Mouse (Mus musculus): ENCODE measurements around the gene Aste1.

Gene Aste1

DNA sequence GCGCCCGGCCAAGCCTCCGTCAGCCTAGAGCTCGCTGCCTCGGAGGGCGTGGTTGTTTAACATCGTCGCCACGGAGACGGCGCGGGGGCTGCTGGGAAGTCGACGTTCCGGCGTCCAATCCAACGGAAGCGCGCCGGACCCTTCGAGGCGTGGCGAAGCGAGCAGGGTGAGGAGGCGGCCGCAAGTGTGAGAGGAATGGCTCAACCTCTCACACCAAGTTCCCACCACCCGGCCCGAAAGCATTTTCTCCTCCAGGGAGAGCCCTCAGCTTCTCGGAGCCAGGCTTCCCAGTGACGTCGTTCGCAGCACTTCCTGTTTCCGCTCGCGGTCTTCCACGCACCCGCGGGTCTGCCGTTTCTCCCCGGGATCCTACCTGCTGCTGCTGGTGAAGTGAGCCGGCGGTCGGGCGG is at the start of gene Aste1, which contains the start of gene Nek11:
Aste1 (plus strand) TSS at position 175 of the 410 bp plus-strand sequence.
Nek11 (minus strand) TSS at position 307 of the 410 bp plus-strand sequence.
- DNase-seq (ENCODE audit: low spot score), result peak; percentile 93

DNA sequence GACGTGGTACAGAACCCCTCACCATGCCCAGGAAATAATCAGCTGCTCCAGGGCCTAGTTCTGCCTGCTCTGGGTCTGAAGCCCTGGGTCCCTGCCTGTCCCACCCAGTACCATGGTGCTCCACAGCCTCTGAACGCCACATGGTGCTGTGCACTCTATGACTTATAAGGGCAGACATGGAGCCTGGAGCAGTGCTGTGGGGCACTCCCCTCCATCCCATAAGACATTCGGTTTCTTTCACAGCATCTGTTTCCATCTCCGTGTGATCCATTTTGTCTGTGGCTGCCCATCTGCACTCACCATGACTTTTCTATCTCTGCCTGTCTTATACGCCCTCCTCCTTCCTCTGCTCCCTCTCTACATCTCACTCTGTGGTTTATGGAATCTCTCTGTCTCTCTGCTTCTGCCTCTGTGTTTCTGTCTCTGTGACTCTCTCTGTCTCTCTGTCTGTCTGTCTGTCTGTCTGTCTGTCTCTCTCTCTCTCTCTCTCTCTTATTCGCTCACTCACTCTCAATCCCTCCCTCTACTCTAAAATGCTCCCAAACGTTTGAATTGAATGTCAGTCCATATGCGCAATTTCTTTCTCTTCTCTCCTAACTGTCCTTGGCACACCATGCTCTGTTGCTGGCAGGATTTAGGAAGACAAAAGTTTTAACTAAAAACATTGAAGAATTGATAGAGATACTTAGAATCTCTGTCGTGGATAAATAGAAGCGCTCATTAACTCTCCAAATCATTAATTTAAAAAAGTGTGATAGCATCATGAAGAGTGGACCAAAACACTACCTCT is 46.8 kb upstream of the Aste1 start:
- no peak for DNase-seq (ENCODE audit: low spot score)

DNA sequence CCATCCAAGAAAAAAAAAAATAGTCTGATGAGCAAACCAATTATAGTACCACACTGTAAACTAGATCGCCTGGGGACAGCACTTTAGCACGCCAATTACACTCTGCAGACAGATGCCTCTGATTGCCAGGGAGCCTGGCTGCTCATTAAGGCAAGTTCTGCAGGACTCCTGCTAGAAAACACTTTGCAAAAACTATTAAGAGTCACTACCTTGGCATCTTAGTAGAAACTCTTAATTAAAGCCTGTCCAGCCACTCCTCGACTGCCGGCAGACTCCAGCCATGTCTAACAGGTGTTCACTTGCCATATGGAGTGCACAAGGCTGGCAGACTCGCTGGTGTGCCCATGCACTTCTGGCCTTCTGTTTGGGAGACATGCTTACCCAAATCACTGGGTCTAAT is 46.2 kb upstream of the Aste1 start:
- DNase-seq (ENCODE audit: low spot score), result no peak

DNA sequence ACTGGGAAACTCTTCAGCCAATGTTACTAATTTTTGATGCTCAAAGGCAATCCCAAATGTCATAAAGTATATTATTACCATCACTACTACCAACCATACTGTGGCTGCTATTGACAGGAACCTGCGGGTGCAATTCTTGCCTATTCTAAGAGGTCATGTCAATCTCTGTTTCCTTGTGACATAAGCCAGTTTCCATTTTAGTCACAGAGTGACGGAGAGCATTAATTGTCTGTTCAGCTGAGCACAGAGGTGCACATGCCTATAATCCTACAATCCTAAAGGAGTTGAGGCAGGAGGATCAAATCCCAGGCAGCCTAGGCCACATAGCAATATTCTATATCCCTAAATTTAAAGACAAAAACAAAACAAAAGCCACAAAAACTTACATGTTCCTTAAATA is 33.0 kb upstream of the Aste1 start:
- no peak for DNase-seq (ENCODE audit: low spot score)

DNA sequence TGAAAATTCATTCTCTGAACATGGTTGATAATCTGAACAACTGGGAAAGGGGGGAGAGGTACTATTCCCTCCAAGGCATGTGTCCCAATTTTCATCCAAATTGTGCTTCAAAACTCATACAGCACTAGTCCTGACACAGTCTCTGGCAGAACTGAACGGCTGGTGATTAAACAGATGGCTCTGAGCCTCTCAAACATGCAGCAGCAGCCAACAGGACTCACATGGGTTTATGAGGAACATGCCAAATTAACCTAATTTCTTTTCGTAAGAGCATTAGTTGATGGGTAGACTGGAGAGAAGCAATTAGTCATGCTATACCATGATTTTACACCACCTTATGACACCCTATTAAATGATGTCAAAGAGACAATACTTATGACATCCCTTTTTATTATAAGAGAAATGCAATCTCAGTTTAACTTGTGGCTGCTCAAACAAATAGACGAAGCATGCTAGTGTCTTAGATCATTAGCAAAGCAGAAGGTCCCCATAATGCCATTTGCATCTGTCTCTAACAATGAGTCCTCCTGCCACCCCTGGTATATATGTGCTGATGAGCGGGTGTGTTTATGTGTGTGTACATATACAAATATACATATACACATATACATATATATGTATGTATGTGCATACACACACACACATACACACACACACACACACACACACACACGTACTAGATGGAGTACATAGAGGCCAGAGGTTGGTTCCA is 31.5 kb upstream of the Aste1 start:
- DNase-seq (ENCODE audit: low spot score), result no peak

DNA sequence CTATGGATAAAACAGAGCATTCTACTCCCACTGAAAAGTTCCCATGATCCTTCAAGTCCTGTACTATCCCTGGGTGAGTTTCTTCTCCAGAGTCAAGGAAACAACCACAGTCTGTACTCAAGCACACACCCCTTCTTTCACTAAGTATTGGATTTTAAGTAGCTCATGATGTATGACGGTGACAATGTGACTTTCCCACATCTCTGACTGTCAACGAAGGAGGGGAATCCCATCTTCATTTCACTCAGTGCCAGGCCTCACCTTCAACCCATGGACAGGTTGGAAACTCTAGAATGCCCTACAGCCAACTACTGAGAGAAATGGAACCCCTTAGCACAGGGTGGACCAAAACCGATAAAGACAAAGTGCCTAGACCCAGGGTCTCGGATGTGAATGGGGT is 29.0 kb upstream of the Aste1 start:
- no peak for DNase-seq (ENCODE audit: low spot score)

DNA sequence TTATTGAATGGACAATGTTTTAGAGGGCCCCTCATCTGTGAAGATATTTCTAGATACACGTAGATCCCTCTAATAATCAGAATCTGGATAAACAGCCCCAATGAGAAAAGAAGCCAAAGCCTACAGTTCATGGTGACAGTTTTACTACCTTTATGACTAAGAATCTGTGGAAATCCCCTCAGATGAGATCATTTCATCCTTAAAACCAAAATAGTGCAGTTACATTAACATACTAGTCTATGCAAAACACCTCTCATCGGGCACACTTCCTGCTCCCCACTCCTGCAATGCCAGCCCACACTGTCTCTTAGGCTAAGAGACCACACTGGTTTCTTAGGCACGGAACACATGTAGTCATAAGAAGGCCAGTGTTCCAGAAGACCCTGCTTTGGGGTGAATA is 26.6 kb upstream of the Aste1 start:
- DNase-seq (ENCODE audit: low spot score), result no peak

DNA sequence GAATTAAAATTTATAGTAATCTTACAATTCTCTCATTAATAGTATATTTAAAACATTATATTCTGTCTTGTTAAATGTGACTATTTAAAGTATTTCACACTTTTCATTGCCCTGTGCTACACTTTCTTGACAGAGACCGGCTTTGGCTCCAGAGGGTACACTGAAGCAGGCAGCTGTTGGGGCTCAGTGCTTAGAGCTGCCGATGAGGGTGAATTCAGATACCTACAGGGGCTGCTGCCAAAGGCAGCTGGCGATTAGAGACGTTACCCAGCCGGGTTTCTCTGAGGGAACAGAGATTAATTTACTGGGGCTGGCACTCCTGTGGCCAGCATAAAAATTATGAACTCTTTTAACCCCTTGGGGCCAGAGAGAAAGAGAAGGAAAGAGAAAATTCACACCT is 20.8 kb upstream of the Aste1 start:
- DNase-seq (ENCODE audit: low spot score), result no peak

DNA sequence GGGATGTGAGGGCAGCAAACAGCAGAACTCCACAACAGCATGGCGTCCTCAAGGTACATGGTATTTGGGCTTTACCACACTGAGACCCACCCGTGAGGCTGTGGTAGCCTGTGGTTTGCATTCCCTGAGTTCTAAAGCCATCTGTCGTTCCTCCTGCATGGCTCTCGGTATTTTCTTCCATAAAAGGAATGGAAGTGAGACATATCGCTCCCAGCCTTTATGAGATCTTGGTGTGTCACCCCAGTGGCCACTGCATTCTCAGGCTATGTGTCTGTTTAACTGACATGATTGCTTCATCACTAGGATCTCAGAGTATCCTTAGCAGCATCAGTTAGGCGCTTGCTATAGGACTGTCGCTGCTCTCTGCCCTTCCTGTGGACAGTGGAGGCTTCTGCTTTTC is 18.8 kb upstream of the Aste1 start:
- no peak for DNase-seq (ENCODE audit: low spot score)

DNA sequence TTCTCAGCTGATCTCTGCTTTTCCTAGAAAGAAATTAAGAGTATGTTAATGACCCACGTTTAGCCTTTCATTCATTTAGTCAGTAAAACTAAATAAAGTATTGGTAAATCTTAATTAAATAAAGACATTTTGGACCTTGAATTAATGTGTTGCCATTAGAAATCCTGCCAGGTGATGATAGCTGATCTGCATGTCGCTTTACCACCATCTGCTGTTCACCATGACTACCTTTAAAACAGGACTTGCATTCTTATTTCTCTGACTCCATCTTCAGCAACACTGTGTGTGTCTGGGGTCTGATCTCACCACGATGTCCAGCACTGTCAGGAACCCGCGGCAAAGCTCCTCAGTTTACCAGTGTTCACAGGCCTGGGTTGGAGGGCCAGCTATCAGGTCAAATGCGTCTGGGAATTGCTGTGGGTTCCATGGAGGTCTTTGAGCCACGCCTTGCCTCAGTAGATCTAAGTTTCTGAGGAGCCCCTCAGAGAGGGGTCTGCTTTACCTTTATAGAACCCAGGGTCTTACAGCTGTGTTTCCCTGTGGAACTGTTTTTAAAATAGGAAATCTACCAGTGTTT is 18.1 kb upstream of the Aste1 start:
- no peak for DNase-seq (ENCODE audit: low spot score)

DNA sequence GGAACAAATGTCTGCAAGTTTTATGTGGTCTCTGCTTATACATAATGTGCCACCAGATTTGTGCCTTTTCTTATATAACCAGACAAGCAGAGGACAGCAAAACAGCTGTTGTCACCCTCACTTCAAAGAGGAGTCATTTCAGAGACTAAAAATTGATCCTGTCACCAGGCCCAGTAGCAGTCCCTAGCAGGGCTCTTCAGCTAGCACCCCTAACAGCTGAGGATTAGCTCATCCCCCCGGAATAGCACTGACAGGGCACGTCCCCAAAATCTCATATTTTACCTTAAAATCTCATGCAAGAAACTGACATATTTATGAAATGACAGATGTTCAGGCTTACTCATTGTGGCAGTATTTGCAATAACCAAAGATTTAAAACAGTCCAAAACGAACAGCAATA is 17.6 kb upstream of the Aste1 start:
- no peak for DNase-seq (ENCODE audit: low spot score)

DNA sequence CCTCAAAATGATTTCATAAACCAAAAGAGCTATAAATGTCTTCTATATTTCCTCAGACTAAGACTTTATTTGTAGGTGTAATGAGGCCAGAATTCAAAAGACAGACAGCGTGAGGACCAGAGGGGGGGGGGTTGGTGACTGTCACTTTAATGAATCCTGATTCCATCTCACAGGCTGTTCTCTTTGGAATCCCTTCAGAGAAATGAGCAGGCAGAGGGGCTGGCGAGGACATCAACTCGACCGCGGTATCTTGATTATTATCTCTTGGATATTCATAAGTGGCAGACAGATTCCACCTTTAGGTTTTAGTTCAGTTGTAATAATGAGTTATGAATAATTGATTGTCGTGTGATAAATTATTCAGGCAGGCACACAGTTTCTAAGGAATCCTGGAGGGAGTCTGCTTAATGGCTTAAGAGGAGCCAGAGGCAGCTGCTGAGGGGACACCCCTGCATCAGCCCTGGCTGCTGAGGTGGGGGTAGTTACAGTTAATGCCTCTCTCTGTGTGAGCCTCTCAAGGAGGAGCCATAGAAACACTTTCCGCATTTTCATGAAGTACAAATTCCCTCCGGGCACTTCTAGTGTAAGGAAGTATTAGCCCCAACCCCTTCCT is 15.6 kb upstream of the Aste1 start:
- DNase-seq (ENCODE audit: low spot score), result no peak

DNA sequence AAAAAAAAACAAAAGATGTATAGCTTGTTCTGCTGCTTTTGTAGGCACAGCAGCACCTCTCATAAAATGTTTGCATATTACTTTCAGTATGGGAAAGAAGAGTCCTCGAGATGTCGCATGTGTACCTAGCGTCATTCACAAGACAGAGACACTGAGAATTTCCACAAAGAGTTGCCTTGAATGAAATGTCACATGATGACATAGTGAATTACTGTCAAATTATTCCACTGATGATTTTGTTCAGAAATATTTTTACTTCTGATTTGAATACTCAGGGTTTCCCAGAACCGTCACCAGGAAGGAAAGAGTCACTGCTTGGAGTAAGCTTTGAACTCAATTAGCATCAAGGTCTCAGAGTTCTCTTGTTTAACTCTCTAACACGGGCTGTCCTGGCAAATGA is 7.8 kb upstream of the Aste1 start:
- no peak for DNase-seq (ENCODE audit: low spot score)

DNA sequence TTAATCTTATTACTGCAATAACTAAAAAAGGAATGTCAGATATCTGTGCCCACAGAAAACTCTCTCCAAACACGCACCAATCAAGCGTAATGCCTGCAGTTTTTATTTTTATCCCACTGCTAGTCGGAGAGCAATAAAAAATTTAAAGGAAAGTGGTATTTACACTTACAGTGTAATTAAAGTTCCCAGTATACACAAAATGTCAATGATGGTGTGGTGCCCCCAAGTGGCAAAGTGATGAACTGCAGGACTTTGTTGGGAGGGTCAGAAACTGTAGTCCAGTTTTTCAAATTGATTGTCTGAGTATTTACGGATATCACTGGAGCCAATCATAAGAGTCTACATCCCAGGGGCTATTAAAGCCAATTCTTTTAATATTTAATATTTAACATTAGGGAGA is 5.9 kb upstream of the Aste1 start:
- DNase-seq (ENCODE audit: low spot score), result peak; percentile 26

DNA sequence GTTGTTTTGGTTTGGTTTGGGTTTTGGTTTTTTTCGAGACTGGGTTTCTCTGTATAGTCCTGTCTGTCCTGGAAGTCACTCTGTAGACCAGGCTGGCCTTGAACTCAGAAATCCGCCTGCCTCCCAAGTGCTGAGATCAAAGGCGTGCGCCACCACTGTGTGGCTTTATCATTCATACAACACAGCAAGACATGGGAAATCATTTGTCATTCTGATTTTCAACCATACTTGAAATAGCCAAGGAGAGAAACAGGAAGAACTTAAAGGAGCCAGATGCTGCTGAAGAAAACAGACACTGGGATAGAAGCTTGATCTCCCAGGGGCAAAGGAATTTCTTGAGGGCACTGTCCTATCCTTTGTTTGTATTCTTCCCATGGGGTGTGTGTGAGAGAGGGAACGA is 4.6 kb upstream of the Aste1 start:
- no peak for DNase-seq (ENCODE audit: low spot score)

DNA sequence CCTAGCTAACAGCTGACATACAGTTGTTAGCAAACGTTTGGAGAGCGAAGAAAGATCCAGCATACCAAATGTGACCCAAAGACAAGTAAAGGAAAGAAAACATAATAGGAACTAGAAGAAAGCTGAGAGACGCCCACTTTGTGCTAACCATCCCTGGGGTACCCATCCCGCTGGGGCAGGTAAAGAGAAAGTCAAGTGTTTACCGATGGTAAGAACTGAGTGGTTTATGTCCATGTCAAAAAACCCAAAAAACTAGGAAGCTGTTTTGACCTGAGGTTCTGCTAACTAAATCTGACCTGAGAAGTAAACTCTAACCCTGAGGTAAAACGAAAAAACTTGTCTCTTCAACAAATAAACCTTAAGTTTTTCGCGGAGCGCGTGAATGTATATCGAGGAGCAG is 472 bp upstream of the Aste1 start:
- no peak for DNase-seq (ENCODE audit: low spot score)

DNA sequence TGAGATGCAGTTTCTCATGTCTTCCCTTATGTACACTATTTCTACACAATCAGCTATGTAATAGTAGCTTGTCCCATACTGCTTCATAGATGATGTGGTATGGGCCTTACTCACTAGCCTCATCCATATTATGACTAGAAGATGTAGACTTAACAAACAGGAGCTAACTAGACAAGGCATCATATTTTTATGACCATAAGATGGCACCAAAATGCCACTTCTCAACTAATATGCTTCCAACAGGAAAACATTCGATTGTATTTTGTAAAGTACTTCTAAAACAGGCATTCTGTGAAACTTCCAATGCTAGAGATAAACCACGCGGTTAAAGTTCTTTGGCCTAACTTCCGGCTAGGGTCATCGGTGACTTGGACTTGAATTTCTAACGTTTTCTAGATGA is 13.4 kb downstream of the Aste1 start:
- DNase-seq (ENCODE audit: low spot score), result no peak

DNA sequence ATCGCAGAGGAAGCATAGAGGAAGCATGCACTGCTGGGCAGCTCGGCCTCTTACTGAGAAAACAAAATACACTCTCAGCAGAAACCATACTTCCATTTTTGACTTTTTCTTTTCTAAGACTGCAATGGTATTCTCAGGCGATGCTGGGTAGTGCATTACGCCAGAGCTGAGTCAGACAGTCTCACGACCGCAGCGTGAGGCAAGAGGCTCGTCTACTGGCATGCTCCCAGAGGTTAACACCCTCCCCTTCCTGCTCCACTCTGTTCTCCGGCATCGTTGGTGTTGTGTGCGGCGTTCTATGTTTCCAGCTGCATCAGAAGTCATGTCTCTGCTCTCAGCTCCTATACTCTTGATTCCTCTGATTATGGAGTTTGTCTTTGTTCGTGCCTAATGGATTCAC is 63.8 kb downstream of the Aste1 start:
- no peak for DNase-seq (ENCODE audit: low spot score)

DNA sequence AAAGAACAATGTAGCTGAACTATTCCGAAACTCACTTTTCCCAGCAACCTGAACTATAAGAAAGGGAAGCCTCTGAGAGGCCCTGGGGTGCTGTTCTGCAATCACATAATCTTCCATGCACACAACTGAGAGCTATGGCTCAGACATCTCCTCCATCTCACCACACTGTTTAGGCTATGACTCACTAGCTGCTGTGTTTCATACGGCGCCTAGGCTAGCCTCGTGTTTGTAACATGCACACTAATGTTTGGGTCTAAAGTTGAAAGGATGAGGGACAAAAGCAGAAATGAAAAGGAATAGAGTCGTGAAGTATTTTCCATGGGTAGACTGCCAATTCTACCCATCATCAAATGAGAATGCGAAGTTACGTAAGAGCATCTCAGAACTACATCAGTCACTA is 66.3 kb downstream of the Aste1 start:
- no peak for DNase-seq (ENCODE audit: low spot score)
